Comparison of ENCODE assay signal across 8 mouse cellular contexts in the genomic region with DNA sequence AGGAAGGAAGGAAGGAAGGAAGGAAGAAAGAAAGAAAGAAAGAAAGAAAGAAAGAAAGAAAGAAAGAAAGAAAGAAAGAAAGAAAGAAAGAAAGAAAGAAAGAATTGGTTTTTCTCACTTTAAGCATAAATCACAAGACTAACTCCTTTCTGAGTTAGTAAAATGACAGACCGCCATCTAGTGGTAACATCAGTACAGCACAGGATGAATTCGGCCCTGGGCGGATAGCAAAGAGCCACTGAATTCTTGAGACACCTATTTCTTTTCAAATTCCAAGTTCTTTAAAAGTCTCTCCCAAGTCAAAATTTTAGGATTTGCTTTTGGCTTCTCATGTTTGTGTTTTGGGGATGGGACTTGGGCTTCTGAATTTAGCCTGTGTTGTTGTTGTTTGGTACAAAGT. TPM values are rescaled to one million over a fixed set of nuclear protein-coding genes. Genes with fewer than 3 reads are reported as not detected.
DNase-seq lines count a peak whose midpoint lies in the region; ATAC-seq and TF ChIP-seq lines count a peak whose summit lies in the region.

No protein-coding gene starts in this region.

- intact Hi-C loops in left cerebral cortex, postnatal 25 days (cut with DNase I) = loop anchor here (1.0 to 5.0 kb wide), 4 partner anchors 38 to 502 kb away; a partner anchor contains a TSS

- 1% methylated on average over 3 of the region's 3 CpGs for WGBS in neural tube, embryonic 11.5 days
- 0% methylated on average over 3 of the region's 3 CpGs for WGBS in intestine, embryonic 15.5 days
- WGBS in small intestine, adult 2 months = 0% methylated on average over 3 of the region's 3 CpGs

- peak overlapping the region; percentile 58 for H3K4me3 ChIP-seq in neural tube, embryonic 11.5 days (ENCODE audit: low read depth, low read length)
- H3K4me3 ChIP-seq in intestine, embryonic 15.5 days (replicated peaks) = peak overlapping the region; percentile 51
- peak overlapping the region; percentile 80 for H3K4me3 ChIP-seq in small intestine, adult 2 months (ENCODE audit: low read depth, low read length)

- H3K4me1 ChIP-seq in neural tube, embryonic 11.5 days (ENCODE audit: control insufficient read depth, insufficient read depth, low read length) = no peaks in the 10 kb centered on the region
- peaks cover 2% of the 10 kb centered on the region; the same call in 1 of the 2 replicates for H3K4me1 ChIP-seq in intestine, embryonic 15.5 days (replicated peaks)
- peaks cover 3% of the 10 kb centered on the region; the same call in 1 of the 2 replicates for H3K4me1 ChIP-seq in small intestine, adult 2 months (ENCODE audit: control insufficient read depth, insufficient read depth, insufficient read length, low read length)

- DNase-seq in neural tube, embryonic 11.5 days (ENCODE audit: low spot score) = peak; percentile 78
- DNase-seq in neural tube, embryonic 10.5 days (ENCODE audit: extremely low spot score, low spot score) = no peak
- peak; percentile 88 for DNase-seq in embryo, embryonic 10 days (ENCODE audit: low spot score)
- peak; percentile 42 for DNase-seq in gastrocnemius, postnatal 10 days
- peak; percentile 70 to 89 for DNase-seq in left cerebral cortex, postnatal 25 days (ENCODE audit: low spot score in 2 of 2)
- peak; percentile 86 for DNase-seq in mesoderm, embryonic 11.5 days (ENCODE audit: low read depth, low spot score)

- peak overlapping the region; percentile 58 for H3K4me2 ChIP-seq in neural tube, embryonic 11.5 days (ENCODE audit: low read depth)
- H3K4me2 ChIP-seq in intestine, embryonic 15.5 days (replicated peaks) = peak overlapping the region; percentile 63

- no peak for TF ChIP-seq CTCF in small intestine, adult 2 months (IDR thresholded peaks at IDR 0.05; ENCODE audit: extremely low read depth, insufficient read length, insufficient replicate concordance, low read depth, low read length)

- no peaks in the 10 kb centered on the region for H3K36me3 ChIP-seq in neural tube, embryonic 11.5 days (ENCODE audit: control insufficient read depth, insufficient read depth, low read length)
- H3K36me3 ChIP-seq in intestine, embryonic 15.5 days = no peaks in the 10 kb centered on the region
- peaks cover 8% of the 10 kb centered on the region for H3K36me3 ChIP-seq in small intestine, adult 2 months (ENCODE audit: control insufficient read depth, insufficient read depth, low read length)

- H3K9ac ChIP-seq in neural tube, embryonic 11.5 days (ENCODE audit: low read length) = peak overlapping the region; percentile 48
- peak overlapping the region; percentile 28 for H3K9ac ChIP-seq in intestine, embryonic 15.5 days

- TF ChIP-seq POLR2A in small intestine, adult 2 months (IDR thresholded peaks at IDR 0.05; ENCODE audit: low read depth, low read length) = no peak

- H3K9me3 ChIP-seq in neural tube, embryonic 11.5 days (ENCODE audit: control insufficient read depth, low read length) = no peaks in the 10 kb centered on the region
- no peaks in the 10 kb centered on the region for H3K9me3 ChIP-seq in intestine, embryonic 15.5 days

- H3K27ac ChIP-seq in neural tube, embryonic 11.5 days (ENCODE audit: low read depth, low read length) = peak overlapping the region; percentile 46; the same call in 1 of the 2 replicates
- H3K27ac ChIP-seq in intestine, embryonic 15.5 days = peak overlapping the region; percentile 88
- H3K27ac ChIP-seq in small intestine, adult 2 months (ENCODE audit: insufficient read depth, low read depth, low read length) = peak overlapping the region; percentile 88

- peak; percentile 82 for ATAC-seq in neural tube, embryonic 11.5 days (ENCODE audit: insufficient read depth, low FRiP score, low TSS enrichment)
- peak; percentile 84 for ATAC-seq in intestine, embryonic 15.5 days

- H3K27me3 ChIP-seq in neural tube, embryonic 11.5 days (ENCODE audit: control insufficient read depth, insufficient read depth, low read length) = no peaks in the 10 kb centered on the region
- no peaks in the 10 kb centered on the region for H3K27me3 ChIP-seq in intestine, embryonic 15.5 days (replicated peaks)
- H3K27me3 ChIP-seq in small intestine, adult 2 months (ENCODE audit: control insufficient read depth, insufficient read depth, low read length) = no peaks in the 10 kb centered on the region

RNA-seq across cellular contexts. Expression of a gene that starts 0.5 kb away (rescaled TPM):
- polyA plus RNA-seq in neural tube, embryonic 11.5 days (2014; fragmentation: Nextera tagmentation; extraction: Ambion mirVana) = 14.5 and 17.1 TPM in 2 replicates
- total RNA-seq in gastrocnemius, postnatal 10 days (2021) = 1 to 10 TPM; 4.0 to 4.5 TPM
- 13.1 and 14.4 TPM in 2 replicates for polyA plus RNA-seq in intestine, embryonic 15.5 days (2015; fragmentation: Nextera tagmentation; extraction: Ambion mirVana)
- total RNA-seq in left cerebral cortex, postnatal 25 days (2021) = 1 to 10 TPM; 4.0 to 4.6 TPM
- polyA plus RNA-seq in small intestine, adult 2 months (2012; rRNA removed) = 0.08 and 0.15 TPM in 2 replicates

RNA-seq across cellular contexts. Expression of a gene that starts 26.6 kb away (rescaled TPM):
- 4.2 and 4.4 TPM in 2 replicates for polyA plus RNA-seq in neural tube, embryonic 11.5 days (2014; fragmentation: Nextera tagmentation; extraction: Ambion mirVana)
- total RNA-seq in gastrocnemius, postnatal 10 days (2021) = under 1 TPM; 0.66 to 0.79 TPM
- polyA plus RNA-seq in intestine, embryonic 15.5 days (2015; fragmentation: Nextera tagmentation; extraction: Ambion mirVana) = 5.9 and 6.5 TPM in 2 replicates
- 1 to 10 TPM in 1 of 2 experiments, under 1 TPM in 1; 0.64 to 1.0 TPM for total RNA-seq in left cerebral cortex, postnatal 25 days (2021)
- 0.20 TPM in 1 of 2 replicates, not detected in the other for polyA plus RNA-seq in small intestine, adult 2 months (2012; rRNA removed)

RNA-seq across cellular contexts. Expression of a gene that starts 39.1 kb away (rescaled TPM):
- polyA plus RNA-seq in neural tube, embryonic 11.5 days (2014; fragmentation: Nextera tagmentation; extraction: Ambion mirVana) = 8.7 and 10.1 TPM in 2 replicates
- total RNA-seq in gastrocnemius, postnatal 10 days (2021) = 1 to 10 TPM; 2.1 to 2.6 TPM
- 12.2 and 14.5 TPM in 2 replicates for polyA plus RNA-seq in intestine, embryonic 15.5 days (2015; fragmentation: Nextera tagmentation; extraction: Ambion mirVana)
- 1 to 10 TPM; 4.0 to 4.7 TPM for total RNA-seq in left cerebral cortex, postnatal 25 days (2021)
- polyA plus RNA-seq in small intestine, adult 2 months (2012; rRNA removed) = 2.5 and 2.6 TPM in 2 replicates

Comparison
In these comparisons a context has a peak if more than half of its experiments do, and no peak if none do; other contexts are left out.
1. RNA of a gene that starts 0.5 kb away (polyA plus RNA-seq): 14.5 to 17.1 TPM in neural tube, embryonic 11.5 days and 13.1 to 14.4 TPM in intestine, embryonic 15.5 days; 0.08 to 0.15 TPM in small intestine, adult 2 months; every median in the first group is over 10 times any median in the second.
2. Peak in every context shown above with its lines, with median percentiles within 50 percentile points of each other: H3K27ac ChIP-seq and H3K4me3 ChIP-seq.